Mouse (Mus musculus) liver, embryonic 14.5 days (tissue): ENCODE results near the gene Tmem102. TPM values are rescaled to one million over a fixed set of nuclear protein-coding genes. Genes with fewer than 3 reads are reported as not detected.

ENCODE experiments used
- ATAC-seq: fragments of 200-750 bp; cut with Nextera tagmentation; 2 replicates; pipeline ENCODE4 v1.8.0; 2017; ENCODE audit warnings: moderate number of reproducible peaks, mild to moderate bottlenecking, moderate library complexity; ENCODE audit not compliant: insufficient read depth
- DNase-seq, 3 experiments: peaks; one replicate each; pipeline ENCODE4 v3.0.0-alpha.2; 2012 to 2013; ENCODE audit warnings: low read depth in 3 of 3, low spot score in 3 of 3
- H3K27ac ChIP-seq: fragments of 300-500 bp; sonication (generic); 2 replicates; pipeline ENCODE4 v1.5.1; 2014; ENCODE audit warnings: moderate library complexity, mild to moderate bottlenecking, control low read depth, inconsistent platforms
- H3K27me3 ChIP-seq: fragments of 300-500 bp; sonication (generic); 2 replicates; pipeline ENCODE4 v1.6.1; 2014; ENCODE audit warnings: mild to moderate bottlenecking, low read length, moderate library complexity; ENCODE audit not compliant: control insufficient read depth, insufficient read depth
- H3K36me3 ChIP-seq: fragments of 300-500 bp; sonication (generic); replicated peaks from 2 replicates; pipeline ENCODE4 v1.6.1; 2014; ENCODE audit warnings: low read depth; ENCODE audit not compliant: control insufficient read depth, insufficient read depth
- H3K4me1 ChIP-seq, 2 experiments: fragments of 200-500 bp in 1 of 2; fragments of 300-500 bp in 1 of 2; sonication (generic) in 1 of 2; replicated peaks; 2 replicates each; pipeline ENCODE4 v1.6.1; 2012 to 2014; ENCODE audit warnings: antibody characterized with exemption in 1 of 2, inconsistent platforms in 1 of 2, low read length in 1 of 2; ENCODE audit not compliant: control insufficient read depth in 2 of 2, insufficient read depth in 2 of 2
- H3K4me2 ChIP-seq: fragments of 300-500 bp; sonication (generic); 2 replicates; pipeline ENCODE4 v1.6.1; 2014; ENCODE audit warnings: low read depth, mild to moderate bottlenecking, control low read depth, moderate library complexity
- H3K4me3 ChIP-seq, 2 experiments: fragments of 200-500 bp in 1 of 2; fragments of 300-500 bp in 1 of 2; sonication (generic) in 1 of 2; 2 replicates each; pipeline ENCODE4 v1.5.1; 2012 to 2014; ENCODE audit warnings: low read depth in 2 of 2, low read length in 2 of 2, mild to moderate bottlenecking in 2 of 2, control low read depth in 1 of 2, inconsistent platforms in 1 of 2, moderate library complexity in 1 of 2; ENCODE audit not compliant: insufficient read depth in 1 of 2
- H3K9ac ChIP-seq: fragments of 300-500 bp; sonication (generic); replicated peaks from 2 replicates; pipeline ENCODE4 v1.6.1; 2014; ENCODE audit warnings: mild to moderate bottlenecking, control low read depth, moderate library complexity
- H3K9me3 ChIP-seq: fragments of 300-500 bp; sonication (generic); 2 replicates; pipeline ENCODE4 v1.6.1; 2016; ENCODE audit warnings: low read length, mixed read lengths; ENCODE audit not compliant: control insufficient read depth
- CTCF ChIP-seq: IDR thresholded peaks from 2 replicates; pipeline ENCODE4 v1.5.1; 2016; ENCODE audit warnings: antibody characterized with exemption, low read depth, control low read depth
- EP300 ChIP-seq: IDR thresholded peaks from 2 replicates; pipeline ENCODE4 v1.6.1; 2016; ENCODE audit warnings: antibody characterized with exemption, low read depth
- WGBS: fragments of 180-500 bp; shearing (Covaris S2); extraction: QIAGEN DNeasy Blood & Tissue Kit; methylation state at CpG from one replicate; pipeline ENCODE4 v1.1.7; 2014; ENCODE audit not compliant: insufficient replicate concordance; 5-methylcytosine and 5-hydroxymethylcytosine counted together
- polyA plus RNA-seq, 2 experiments: library from polyadenylated mRNA; depleted of rRNA in 1 of 2; stranded (reverse) in 1 of 2; unstranded in 1 of 2; fragments of >200 nt; fragmentation: Nextera tagmentation in 1 of 2; extraction: Ambion mirVana in 1 of 2; gene quantifications; 2 replicates each; pipeline versions ENCODE4 v1.2.1 to v1.2.3; 2012 to 2014

Tmem102 gene
- polyA plus RNA-seq, 2 experiments: 0.25 to 0.57 TPM

- TF ChIP-seq CTCF: no peak
- TF ChIP-seq EP300: no peak
- ATAC-seq (no peak), DNase-seq (no peak)
- WGBS: 15% methylated on average over 9 of the region's 9 CpGs
- no peak overlapping the region for H3K27ac ChIP-seq
- H3K4me1 ChIP-seq: peaks cover 14 to 25% of the 10 kb centered on the region in 2 experiments
- no peaks in the 10 kb centered on the region for H3K9me3 ChIP-seq
- H3K4me3 ChIP-seq: no peak overlapping the region
- no peaks in the 10 kb centered on the region for H3K36me3 ChIP-seq
- no peak overlapping the region for H3K9ac ChIP-seq
- no peak overlapping the region for H3K4me2 ChIP-seq
- H3K27me3 ChIP-seq: peaks cover 44% of the 10 kb centered on the region
Observed at GRCm38 (mm10) chr11:69835326-69835965, 30.0 kb upstream of the Tmem102 start.

GRCm38 (mm10) chr11:69834001-69834549, 28.7 kb upstream of the Tmem102 start:
- Histone ChIP-seq H3K4me2 (peak overlapping the region; percentile 79), H3K36me3 (no peaks in the 10 kb centered on the region), H3K4me1 (peaks cover 10 to 19% of the 10 kb centered on the region in 2 experiments), H3K27ac (no peak overlapping the region), H3K9ac (peak overlapping the region; percentile 61), H3K4me3 (peak overlapping the region; percentile 10 to 42; a peak in 3 of 4 replicates), H3K27me3 (peaks cover 44% of the 10 kb centered on the region), H3K9me3 (no peaks in the 10 kb centered on the region)
- ATAC-seq (peak; percentile 7; the same call in 1 of the 2 replicates), DNase-seq (no peak)
- 3% methylated on average over 39 of the region's 48 CpGs for WGBS
- TF ChIP-seq EP300 (no peak), CTCF (no peak)

GRCm38 (mm10) chr11:69833554-69833953, 28.1 kb upstream of the Tmem102 start:
- no peaks in the 10 kb centered on the region for H3K36me3 ChIP-seq
- peak overlapping the region; percentile 41 for H3K9ac ChIP-seq
- H3K27ac ChIP-seq: no peak overlapping the region
- H3K9me3 ChIP-seq: no peaks in the 10 kb centered on the region
- ATAC-seq (no peak), DNase-seq (no peak)
- WGBS: 32% methylated on average over 8 of the region's 8 CpGs
- H3K27me3 ChIP-seq: peaks cover 44% of the 10 kb centered on the region
- peak overlapping the region; percentile 79 for H3K4me2 ChIP-seq
- peaks cover 7 to 17% of the 10 kb centered on the region in 2 experiments for H3K4me1 ChIP-seq
- no peak for TF ChIP-seq CTCF
- TF ChIP-seq EP300: no peak
- H3K4me3 ChIP-seq: peak overlapping the region; percentile 10 to 42; a peak in 3 of 4 replicates

GRCm38 (mm10) chr11:69828832-69829231, 23.4 kb upstream of the Tmem102 start:
- Histone ChIP-seq H3K4me2 (no peak overlapping the region), H3K9ac (no peak overlapping the region), H3K27ac (no peak overlapping the region), H3K4me3 (no peak overlapping the region), H3K27me3 (peaks cover 7% of the 10 kb centered on the region), H3K36me3 (no peaks in the 10 kb centered on the region), H3K9me3 (no peaks in the 10 kb centered on the region), H3K4me1 (peaks cover 4 to 6% of the 10 kb centered on the region in 2 experiments; a peak in 3 of 4 replicates)
- no peak for DNase-seq
- TF ChIP-seq EP300 (no peak), CTCF (no peak)
- 62% methylated on average over 5 of the region's 5 CpGs for WGBS
- ATAC-seq: no peak

- Histone ChIP-seq H3K9me3 (no peaks in the 10 kb centered on the region), H3K4me2 (no peak overlapping the region), H3K4me3 (no peak overlapping the region), H3K4me1 (no peaks in the 10 kb centered on the region), H3K27me3 (no peaks in the 10 kb centered on the region), H3K9ac (no peak overlapping the region), H3K27ac (no peak overlapping the region), H3K36me3 (no peaks in the 10 kb centered on the region)
- WGBS: 59% methylated on average over 2 of the region's 2 CpGs
- DNase-seq (no peak), ATAC-seq (no peak)
- TF ChIP-seq CTCF (no peak), EP300 (no peak)
Observed at GRCm38 (mm10) chr11:69823456-69823855, 18.0 kb upstream of the Tmem102 start.
